Mouse (Mus musculus): ENCODE data around the gene Scyl3. TPM values are rescaled to one million over a fixed set of nuclear protein-coding genes. Genes with fewer than 3 reads are reported as not detected.

Gene Scyl3
- total RNA-seq, 2 experiments from 2014 or later: 19.7 to 19.8 TPM

DNA sequence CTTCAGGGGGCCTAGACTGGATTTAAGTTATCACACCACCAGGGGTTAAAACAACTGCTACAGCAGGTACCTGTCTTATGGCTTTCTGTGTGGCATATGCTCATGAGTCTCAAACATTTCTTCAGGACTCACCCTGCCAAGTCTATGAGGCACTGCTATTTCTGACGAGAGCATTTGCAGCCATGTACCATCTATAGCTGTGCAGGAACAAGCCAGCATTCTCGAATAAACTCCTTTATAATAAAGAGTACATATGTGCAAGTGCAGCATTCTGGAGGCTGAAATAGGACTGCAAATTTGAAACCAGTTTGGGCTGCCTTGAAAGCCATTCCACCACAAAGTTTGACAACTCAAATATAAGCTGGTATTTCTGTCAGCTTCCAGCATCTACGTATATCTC lies 29.1 kb downstream of the Scyl3 start:
- no peak for DNase-seq (ENCODE audit: low spot score in 2 of 2)

DNA sequence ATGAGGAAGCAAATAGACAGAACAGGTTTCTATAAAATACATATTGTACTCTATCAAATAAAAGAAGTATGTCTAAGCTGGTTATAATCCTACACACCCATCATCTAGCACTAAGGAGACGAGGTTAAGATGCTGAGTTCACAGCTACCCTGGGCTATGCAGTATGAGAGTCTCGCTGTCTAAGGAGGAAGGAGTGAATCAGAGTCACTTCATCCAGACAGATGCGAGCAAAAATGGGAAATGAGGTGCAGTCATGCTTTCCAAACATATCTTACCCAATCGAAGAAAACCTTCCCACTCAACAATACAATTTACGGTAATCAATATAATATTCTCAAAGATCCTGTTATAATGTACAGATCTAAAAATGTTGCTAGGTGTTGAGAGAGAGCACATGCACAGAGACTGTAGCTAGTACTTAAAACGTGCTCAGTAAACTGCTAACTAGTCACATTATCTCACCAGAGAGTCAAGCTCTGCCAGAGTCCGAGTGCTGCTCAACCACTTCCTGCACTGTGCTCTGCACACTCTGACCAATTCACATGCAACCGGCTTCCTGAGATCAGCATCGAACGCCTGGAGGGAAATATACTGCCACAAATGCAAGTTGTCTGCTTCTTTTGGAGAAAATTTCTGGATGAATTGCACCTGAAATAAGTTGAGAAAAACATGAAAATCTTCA lies 35.2 kb downstream of the Scyl3 start:
- DNase-seq (ENCODE audit: low spot score in 2 of 2): no peak

- no peak for DNase-seq (ENCODE audit: low spot score in 2 of 2)
Observed at GRCm38 (mm10) chr1:163974471-163974870, 45.6 kb downstream of the Scyl3 start.

DNA sequence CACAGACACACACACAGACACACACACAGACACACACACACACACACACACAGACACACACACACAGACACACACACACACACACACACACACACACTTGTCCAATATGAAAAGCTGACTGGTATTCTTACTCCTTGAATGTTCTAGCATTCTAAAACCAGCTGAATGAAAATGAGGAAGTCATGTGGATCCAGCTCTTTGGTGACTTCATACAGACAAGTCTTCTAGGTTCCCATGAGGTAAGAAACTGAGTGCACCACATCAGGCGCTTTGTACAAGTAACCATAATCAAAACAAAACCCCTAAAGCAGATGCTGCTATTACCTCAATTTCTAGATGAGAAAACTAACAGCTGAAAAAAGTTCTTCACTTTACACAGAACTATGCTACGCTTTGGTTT lies 46.2 kb downstream of the Scyl3 start:
- no peak for DNase-seq (ENCODE audit: low spot score in 2 of 2)

GRCm38 (mm10) chr1:163976515-163976914 lies 47.6 kb downstream of the Scyl3 start:
- no peak for DNase-seq (ENCODE audit: low spot score in 2 of 2)

DNA sequence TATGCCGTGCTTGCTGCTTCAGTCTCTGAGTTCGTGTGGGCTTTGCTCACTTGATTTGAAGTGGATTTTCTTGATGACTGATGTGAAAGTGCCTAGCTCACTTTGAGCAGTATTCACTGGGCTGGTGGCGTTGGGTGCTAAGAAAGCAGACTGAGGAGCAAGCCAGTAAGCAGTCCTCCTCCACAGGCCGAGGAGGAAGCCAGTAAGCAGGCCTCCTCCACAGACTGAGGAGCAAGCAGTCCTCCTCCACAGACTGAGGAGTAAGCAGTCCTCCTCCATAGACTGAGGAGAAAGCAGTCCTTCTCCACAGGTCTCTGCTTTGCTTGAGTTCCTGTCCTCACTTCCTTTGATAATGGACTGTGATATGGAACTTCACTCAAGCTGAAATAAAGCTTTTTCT lies 63.5 kb downstream of the Scyl3 start:
- DNase-seq (ENCODE audit: low spot score in 2 of 2): no peak

- no peak for DNase-seq (ENCODE audit: low spot score in 2 of 2)
Observed at GRCm38 (mm10) chr1:163994173-163994720, 65.3 kb downstream of the Scyl3 start.

DNA sequence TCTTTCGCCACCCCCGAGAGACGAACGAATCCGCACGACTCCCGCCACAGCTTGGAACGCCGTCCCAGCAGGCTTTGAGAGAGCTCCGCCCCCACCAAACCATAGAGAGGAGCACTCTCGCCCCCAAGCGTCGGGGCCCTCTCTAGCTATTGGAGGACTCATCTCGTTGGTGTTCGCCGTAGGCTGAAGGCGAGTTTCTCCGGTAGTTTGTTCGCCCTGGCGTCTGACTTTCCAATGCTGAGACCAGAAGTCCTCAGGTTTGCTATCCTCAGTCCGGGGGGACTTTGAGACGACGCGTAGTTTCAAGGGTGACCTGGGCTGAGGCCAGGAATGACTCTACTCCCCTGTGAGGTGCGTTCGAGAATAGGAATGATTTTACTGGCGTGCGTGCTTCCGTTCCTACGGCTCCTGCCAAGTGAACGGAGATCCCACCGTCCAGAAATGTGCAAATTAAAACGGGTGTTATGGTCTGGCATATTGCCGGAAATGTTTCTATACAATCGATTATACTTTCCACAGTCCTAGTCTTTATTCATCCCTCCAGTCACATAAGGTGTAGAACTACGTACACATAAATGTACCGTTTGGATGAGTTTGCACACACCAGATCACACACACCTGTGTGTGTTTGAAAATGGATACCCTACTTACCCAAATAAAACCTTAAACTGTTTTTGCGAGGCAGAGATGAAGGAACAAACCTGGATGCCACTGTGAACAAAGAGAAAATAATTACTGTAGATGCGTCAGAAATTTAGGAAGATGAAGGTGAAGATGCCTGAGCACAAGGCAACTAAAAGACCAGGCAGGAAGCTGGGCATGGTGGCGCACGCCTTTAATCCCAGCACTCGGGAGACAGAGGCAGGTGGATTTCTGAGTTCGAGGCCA lies 66.1 kb downstream of the Scyl3 start, which contains the start of the genes BC055324 and Mettl18:
TSS of gene BC055324 (minus strand) at position 76 of the 888 bp plus-strand sequence.
TSS of gene Mettl18 (plus strand) at position 169 of the 888 bp plus-strand sequence.
- peak; percentile 88 to 93 for DNase-seq (ENCODE audit: low spot score in 2 of 2)

- no peak for DNase-seq (ENCODE audit: low spot score in 2 of 2)
Observed at GRCm38 (mm10) chr1:163995609-163995913, 66.7 kb downstream of the Scyl3 start.

DNA sequence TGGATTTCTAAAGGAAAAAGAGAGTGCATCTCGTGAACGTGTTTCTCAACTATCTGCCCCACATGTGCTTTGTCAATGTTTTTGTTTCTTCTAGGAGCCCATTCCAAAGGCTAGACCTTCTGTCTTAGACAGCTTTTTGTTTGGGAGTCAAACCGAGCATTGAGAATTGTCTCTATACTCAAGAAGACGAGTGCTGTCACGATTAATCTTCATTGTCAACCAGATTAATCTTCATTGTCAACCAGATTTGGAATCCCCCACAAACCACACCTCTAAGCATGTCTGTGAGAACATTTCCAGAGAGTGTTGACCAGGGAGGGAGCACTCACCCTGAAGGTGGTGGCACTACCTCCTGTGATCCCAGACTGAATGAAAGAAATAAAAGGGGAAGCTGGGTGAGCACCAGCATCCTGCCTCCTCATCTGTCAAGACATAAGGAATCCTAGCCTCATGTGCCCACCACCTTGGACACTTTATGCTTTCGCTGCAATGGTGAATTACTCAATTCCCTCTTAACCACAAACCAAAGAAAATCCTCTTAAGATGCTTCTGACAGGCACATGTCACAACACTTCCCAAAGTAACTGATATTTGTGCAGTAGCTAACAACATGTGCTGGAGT lies 73.0 kb downstream of the Scyl3 start:
- no peak for DNase-seq (ENCODE audit: low spot score in 2 of 2)

- no peak for DNase-seq (ENCODE audit: low spot score in 2 of 2)
Observed at GRCm38 (mm10) chr1:164004311-164004710, 75.4 kb downstream of the Scyl3 start.

Other genes with a start within 250 kb of the Scyl3 start
- gene Mettl11b, start 203.9 kb upstream of the Scyl3 start, total RNA-seq (2021): 1 to 10 TPM; 3.9 to 5.3 TPM
- gene Kifap3, start 149.5 kb upstream of the Scyl3 start, total RNA-seq (2021): 100 to 1,000 TPM; 171 to 173 TPM
- 1 to 10 TPM; 1.3 to 1.4 TPM for gene BC055324, start 65.7 kb downstream of the Scyl3 start, total RNA-seq (2021)
- 1 to 10 TPM; 7.4 to 7.6 TPM for gene Mettl18, start 65.8 kb downstream of the Scyl3 start, total RNA-seq (2021)
- gene Sele, start 119.1 kb downstream of the Scyl3 start, total RNA-seq (2021): not detected
- gene Sell, start 132.9 kb downstream of the Scyl3 start, total RNA-seq (2021): not detected
- gene Selp, start 186.2 kb downstream of the Scyl3 start, total RNA-seq (2021): not detected
- gene F5, start 222.7 kb downstream of the Scyl3 start, total RNA-seq (2021): 1 to 10 TPM in 1 of 2 experiments, under 1 TPM in 1; 0.66 to 1.6 TPM